Mouse (Mus musculus): ENCODE measurements around the gene Ccdc24. TPM values are rescaled to one million over a fixed set of nuclear protein-coding genes. Genes with fewer than 3 reads are reported as not detected.

Ccdc24 gene
- polyA plus RNA-seq, 1 experiment from 2014 or later, result 2.9 TPM

Other genes starting within 250 kb of the Ccdc24 start
- gene Dmap1, start 190.3 kb downstream of the Ccdc24 start, polyA plus RNA-seq (2016; fragmentation: Nextera tagmentation; extraction: Ambion mirVana), result 70.3 and 72.1 TPM in 2 replicates
- not detected in 2 replicates for gene Gm12845, start 148.1 kb downstream of the Ccdc24 start, polyA plus RNA-seq (2016; fragmentation: Nextera tagmentation; extraction: Ambion mirVana)
- not detected in 2 replicates for gene Klf17, start 106.9 kb downstream of the Ccdc24 start, polyA plus RNA-seq (2016; fragmentation: Nextera tagmentation; extraction: Ambion mirVana)
- gene Slc6a9, start 38.1 kb downstream of the Ccdc24 start, polyA plus RNA-seq (2016; fragmentation: Nextera tagmentation; extraction: Ambion mirVana), result 14.1 and 19.7 TPM in 2 replicates
- 43.9 and 44.3 TPM in 2 replicates for gene B4galt2, start 10.9 kb upstream of the Ccdc24 start, polyA plus RNA-seq (2016; fragmentation: Nextera tagmentation; extraction: Ambion mirVana)
- gene Atp6v0b, start 14.8 kb upstream of the Ccdc24 start, polyA plus RNA-seq (2016; fragmentation: Nextera tagmentation; extraction: Ambion mirVana), result 267 and 289 TPM in 2 replicates
- gene Dph2, start 19.5 kb upstream of the Ccdc24 start, polyA plus RNA-seq (2016; fragmentation: Nextera tagmentation; extraction: Ambion mirVana), result 20.5 and 22.4 TPM in 2 replicates
- 62.2 and 65.5 TPM in 2 replicates for gene Ipo13, start 42.4 kb upstream of the Ccdc24 start, polyA plus RNA-seq (2016; fragmentation: Nextera tagmentation; extraction: Ambion mirVana)
- gene Artn, start 57.2 kb upstream of the Ccdc24 start, polyA plus RNA-seq (2016; fragmentation: Nextera tagmentation; extraction: Ambion mirVana), result 1.7 and 2.3 TPM in 2 replicates

All from hindbrain, embryonic 12.5 days (tissue).